32 mouse cellular contexts compared by ENCODE assay signal in genomic region chr2:161416218-161416927, GRCm38 (mm10).
DNase-seq lines count a peak whose midpoint lies in the region; ATAC-seq and TF ChIP-seq lines count a peak whose summit lies in the region.
"Had no signal": no experiment of that assay in that cellular context is flagged by ENCODE, and none has a peak within 500 bp of the region (broad histone marks: within the 10 kb centered on the region; RNA-seq: fewer than 3 reads in every experiment).

No protein-coding gene starts in this region.

- H3K27ac ChIP-seq in forebrain, embryonic 11.5 days (ENCODE audit: low read depth, low read length), result no peak overlapping the region
- H3K27ac ChIP-seq in forebrain, postnatal 0 days (ENCODE audit: low read depth, low read length), result no peak overlapping the region
- no peak overlapping the region for H3K27ac ChIP-seq in heart, embryonic 10.5 days
- H3K27ac ChIP-seq in heart, embryonic 12.5 days (ENCODE audit: poor library complexity, severe bottlenecking), result no peak overlapping the region
- H3K27ac ChIP-seq in midbrain, postnatal 0 days (ENCODE audit: low read depth, low read length), result no peak overlapping the region
- no peak overlapping the region for H3K27ac ChIP-seq in midbrain, embryonic 16.5 days (ENCODE audit: low read length)
- H3K27ac ChIP-seq: embryonic facial prominence, embryonic 13.5 days; hindbrain, embryonic 15.5 days; layer of hippocampus, adult 2 months; limb, embryonic 10.5 days; limb, embryonic 15.5 days; liver, embryonic 13.5 days; midbrain, embryonic 12.5 days; neural tube, embryonic 12.5 days had no signal

- H3K9me3 ChIP-seq in forebrain, embryonic 11.5 days (ENCODE audit: control insufficient read depth, low read length), result no peaks in the 10 kb centered on the region
- H3K9me3 ChIP-seq in forebrain, postnatal 0 days (ENCODE audit: low read length), result no peaks in the 10 kb centered on the region
- no peaks in the 10 kb centered on the region for H3K9me3 ChIP-seq in heart, embryonic 10.5 days
- H3K9me3 ChIP-seq in heart, embryonic 12.5 days (replicated peaks), result no peaks in the 10 kb centered on the region
- H3K9me3 ChIP-seq in midbrain, postnatal 0 days (ENCODE audit: low read length), result no peaks in the 10 kb centered on the region
- no peaks in the 10 kb centered on the region for H3K9me3 ChIP-seq in midbrain, embryonic 16.5 days (replicated peaks; ENCODE audit: control insufficient read depth, low read length, poor library complexity, severe bottlenecking)
- H3K9me3 ChIP-seq: embryonic facial prominence, embryonic 13.5 days; hindbrain, embryonic 15.5 days; limb, embryonic 10.5 days; limb, embryonic 15.5 days; liver, embryonic 13.5 days; midbrain, embryonic 12.5 days; neural tube, embryonic 12.5 days had no signal

- H3K36me3 ChIP-seq in forebrain, embryonic 11.5 days (ENCODE audit: control insufficient read depth, insufficient read depth, low read length), result no peaks in the 10 kb centered on the region
- H3K36me3 ChIP-seq in forebrain, postnatal 0 days (ENCODE audit: insufficient read depth), result no peaks in the 10 kb centered on the region
- no peaks in the 10 kb centered on the region for H3K36me3 ChIP-seq in heart, embryonic 10.5 days
- no peaks in the 10 kb centered on the region for H3K36me3 ChIP-seq in heart, embryonic 12.5 days
- H3K36me3 ChIP-seq in midbrain, postnatal 0 days (ENCODE audit: insufficient read depth, low read length), result no peaks in the 10 kb centered on the region
- H3K36me3 ChIP-seq in midbrain, embryonic 16.5 days (ENCODE audit: control insufficient read depth, insufficient read depth, low read length), result no peaks in the 10 kb centered on the region
- H3K36me3 ChIP-seq: embryonic facial prominence, embryonic 13.5 days; G1E; hindbrain, embryonic 15.5 days; limb, embryonic 10.5 days; limb, embryonic 15.5 days; liver, embryonic 13.5 days; midbrain, embryonic 12.5 days; neural tube, embryonic 12.5 days had no signal

- no peak for DNase-seq in forebrain, embryonic 11.5 days (ENCODE audit: low spot score)
- DNase-seq in forebrain, postnatal 0 days, result no peak
- DNase-seq in heart, embryonic 10.5 days (ENCODE audit: low spot score), result peak; percentile 46
- DNase-seq in midbrain, postnatal 0 days (ENCODE audit: low spot score), result peak; percentile 35
- DNase-seq in retina, postnatal 7 days (ENCODE audit: low read depth, low spot score), result peak; percentile 21
- DNase-seq in left cerebral cortex, postnatal 4 days, result no peak
- DNase-seq: adrenal gland, adult 8-10 months; cerebellum, adult 9-11 months; embryo, embryonic 11 days; gastrocnemius, postnatal 25 days; heart, adult 18-20 months; heart, postnatal 14 days; kidney, adult 2 months; kidney, postnatal 36 days; liver, embryonic 13.5 days; lung, adult 18-20 months; lung, postnatal 4 days; right cerebral cortex, adult 18-20 months; spleen, adult 18-20 months; thymus, postnatal 14 days had no signal

- no peak overlapping the region for H3K4me2 ChIP-seq in forebrain, embryonic 11.5 days (ENCODE audit: low read depth, low read length, severe bottlenecking)
- H3K4me2 ChIP-seq in forebrain, postnatal 0 days (ENCODE audit: low read depth), result no peak overlapping the region
- H3K4me2 ChIP-seq in heart, embryonic 12.5 days, result no peak overlapping the region
- H3K4me2 ChIP-seq in midbrain, postnatal 0 days (ENCODE audit: low read depth, low read length, poor library complexity, severe bottlenecking), result no peak overlapping the region
- no peak overlapping the region for H3K4me2 ChIP-seq in midbrain, embryonic 16.5 days (ENCODE audit: low read length)
- H3K4me2 ChIP-seq: embryonic facial prominence, embryonic 13.5 days; hindbrain, embryonic 15.5 days; limb, embryonic 15.5 days; liver, embryonic 13.5 days; midbrain, embryonic 12.5 days; neural tube, embryonic 12.5 days had no signal

- H3K4me3 ChIP-seq in forebrain, embryonic 11.5 days (ENCODE audit: low read depth, low read length), result no peak overlapping the region
- no peak overlapping the region for H3K4me3 ChIP-seq in forebrain, postnatal 0 days (ENCODE audit: low read depth, low read length)
- no peak overlapping the region for H3K4me3 ChIP-seq in heart, embryonic 10.5 days
- no peak overlapping the region for H3K4me3 ChIP-seq in heart, embryonic 12.5 days
- H3K4me3 ChIP-seq in midbrain, postnatal 0 days (ENCODE audit: low read depth, low read length), result no peak overlapping the region
- no peak overlapping the region for H3K4me3 ChIP-seq in midbrain, embryonic 16.5 days (ENCODE audit: low read depth, low read length)
- H3K4me3 ChIP-seq: embryonic facial prominence, embryonic 13.5 days; hindbrain, embryonic 15.5 days; layer of hippocampus, adult 2 months; limb, embryonic 10.5 days; limb, embryonic 15.5 days; liver, embryonic 13.5 days; megakaryocyte, embryonic 14.5 days; midbrain, embryonic 12.5 days; neural tube, embryonic 12.5 days had no signal

- H3K9ac ChIP-seq in forebrain, embryonic 11.5 days (ENCODE audit: low read length), result no peak overlapping the region
- no peak overlapping the region for H3K9ac ChIP-seq in forebrain, postnatal 0 days
- no peak overlapping the region for H3K9ac ChIP-seq in heart, embryonic 12.5 days
- H3K9ac ChIP-seq in midbrain, postnatal 0 days (replicated peaks; ENCODE audit: low read length, poor library complexity, severe bottlenecking), result no peak overlapping the region
- no peak overlapping the region for H3K9ac ChIP-seq in midbrain, embryonic 16.5 days (ENCODE audit: low read depth, low read length)
- H3K9ac ChIP-seq: embryonic facial prominence, embryonic 13.5 days; hindbrain, embryonic 15.5 days; limb, embryonic 15.5 days; liver, embryonic 13.5 days; midbrain, embryonic 12.5 days; neural tube, embryonic 12.5 days had no signal

- no peaks in the 10 kb centered on the region for H3K4me1 ChIP-seq in forebrain, embryonic 11.5 days (replicated peaks; ENCODE audit: control insufficient read depth, insufficient read depth, low read length)
- H3K4me1 ChIP-seq in forebrain, postnatal 0 days (ENCODE audit: insufficient read depth), result no peaks in the 10 kb centered on the region
- no peaks in the 10 kb centered on the region for H3K4me1 ChIP-seq in heart, embryonic 10.5 days
- H3K4me1 ChIP-seq in heart, embryonic 12.5 days (replicated peaks), result no peaks in the 10 kb centered on the region
- H3K4me1 ChIP-seq in midbrain, postnatal 0 days (ENCODE audit: insufficient read depth, low read length), result 0 out of 2 replicates have a peak, but pooled peaks cover 2% of the 10 kb centered on the region
- 0 out of 2 replicates have a peak, but pooled peaks cover under 1% of the 10 kb centered on the region for H3K4me1 ChIP-seq in midbrain, embryonic 16.5 days (ENCODE audit: control insufficient read depth, insufficient read depth, low read length)
- H3K4me1 ChIP-seq: embryonic facial prominence, embryonic 13.5 days; limb, embryonic 10.5 days; limb, embryonic 15.5 days; liver, embryonic 13.5 days; megakaryocyte, embryonic 14.5 days; midbrain, embryonic 12.5 days had no signal

- no peak for TF ChIP-seq CTCF in forebrain, postnatal 0 days (IDR thresholded peaks at IDR 0.05; ENCODE audit: low read depth)
- no peak for TF ChIP-seq CTCF in midbrain, postnatal 0 days (IDR thresholded peaks at IDR 0.05)

- H3K27me3 ChIP-seq in forebrain, embryonic 11.5 days (ENCODE audit: control insufficient read depth, insufficient read depth, low read length), result no peaks in the 10 kb centered on the region
- H3K27me3 ChIP-seq in forebrain, postnatal 0 days (ENCODE audit: insufficient read depth, low read length), result no peaks in the 10 kb centered on the region
- H3K27me3 ChIP-seq in heart, embryonic 10.5 days (ENCODE audit: insufficient read depth, poor library complexity, severe bottlenecking), result no peaks in the 10 kb centered on the region
- H3K27me3 ChIP-seq in heart, embryonic 12.5 days (replicated peaks), result no peaks in the 10 kb centered on the region
- H3K27me3 ChIP-seq in midbrain, postnatal 0 days (ENCODE audit: insufficient read depth, low read length), result no peaks in the 10 kb centered on the region
- no peaks in the 10 kb centered on the region for H3K27me3 ChIP-seq in midbrain, embryonic 16.5 days (ENCODE audit: control insufficient read depth, insufficient read depth, low read depth, low read length)
- H3K27me3 ChIP-seq: embryonic facial prominence, embryonic 13.5 days; hindbrain, embryonic 15.5 days; limb, embryonic 15.5 days; liver, embryonic 13.5 days; megakaryocyte, embryonic 14.5 days; midbrain, embryonic 12.5 days; neural tube, embryonic 12.5 days had no signal

- intact Hi-C loops in left cerebral cortex, postnatal 4 days (cut with DNase I), result no loop called here

- 32% methylated on average over 13 of the region's 13 CpGs for WGBS in forebrain, embryonic 11.5 days
- 24% methylated on average over 13 of the region's 13 CpGs for WGBS in forebrain, postnatal 0 days
- WGBS in heart, embryonic 10.5 days, result 71% methylated on average over 13 of the region's 13 CpGs
- 74% methylated on average over 13 of the region's 13 CpGs for WGBS in heart, embryonic 12.5 days
- WGBS in midbrain, postnatal 0 days, result 49% methylated on average over 13 of the region's 13 CpGs
- WGBS in midbrain, embryonic 16.5 days, result 37% methylated on average over 13 of the region's 13 CpGs

- ATAC-seq in forebrain, embryonic 11.5 days (replicated peaks; ENCODE audit: low FRiP score), result peak; percentile 51; the same call in 1 of the 2 replicates
- ATAC-seq in forebrain, postnatal 0 days, result no peak
- ATAC-seq in heart, embryonic 12.5 days (ENCODE audit: insufficient number of reproducible peaks, low FRiP score), result no peak
- ATAC-seq in midbrain, postnatal 0 days (ENCODE audit: low FRiP score), result no peak
- ATAC-seq in midbrain, embryonic 16.5 days, result no peak
- ATAC-seq: lung, postnatal 0 days had no signal

Comparison
In these comparisons a context has a peak if more than half of its experiments do, and no peak if none do; other contexts are left out.
1. DNase-seq: peak in heart, embryonic 10.5 days (single experiment), midbrain, postnatal 0 days (single experiment) and retina, postnatal 7 days (single experiment); none in forebrain, embryonic 11.5 days (single experiment), forebrain, postnatal 0 days (single experiment) and left cerebral cortex, postnatal 4 days (single experiment).